Mouse (Mus musculus): ENCODE measurements around the gene Dexi.

Gene Dexi

GRCm38 (mm10) chr16:10542698-10543365, at the start of gene Dexi:
TSS of gene Dexi (minus strand) at chr16:10543054.
- CTCF ChIA-PET, result no interaction called here

- CTCF ChIA-PET, result no interaction called here
Observed at GRCm38 (mm10) chr16:10586546-10586945, 43.7 kb upstream of the Dexi start.

- CTCF ChIA-PET, result no interaction called here
Observed at GRCm38 (mm10) chr16:10585165-10585564, 42.3 kb upstream of the Dexi start.

GRCm38 (mm10) chr16:10581234-10581898, 38.5 kb upstream of the Dexi start:
- CTCF ChIA-PET, result no interaction called here

GRCm38 (mm10) chr16:10578376-10578775, 35.5 kb upstream of the Dexi start:
- CTCF ChIA-PET, result no interaction called here

GRCm38 (mm10) chr16:10577548-10577947, 34.7 kb upstream of the Dexi start:
- CTCF ChIA-PET, result no interaction called here

GRCm38 (mm10) chr16:10575915-10576314, 33.1 kb upstream of the Dexi start:
- CTCF ChIA-PET, result no interaction called here

GRCm38 (mm10) chr16:10574936-10575335, 32.1 kb upstream of the Dexi start:
- CTCF ChIA-PET, result no interaction called here

- CTCF ChIA-PET, result no interaction called here
Observed at GRCm38 (mm10) chr16:10571820-10572219, 29.0 kb upstream of the Dexi start.

- CTCF ChIA-PET, result no interaction called here
Observed at GRCm38 (mm10) chr16:10570708-10571107, 27.9 kb upstream of the Dexi start.

- CTCF ChIA-PET, result interaction anchor here (0.5 kb wide), 1 partner anchor 706 kb away, joined by 12 read pairs; no protein-coding TSS in a partner anchor
Observed at GRCm38 (mm10) chr16:10569809-10570395, 27.0 kb upstream of the Dexi start.

GRCm38 (mm10) chr16:10567153-10567552, 24.3 kb upstream of the Dexi start:
- CTCF ChIA-PET, result interaction anchor here (0.8 kb wide), 1 partner anchor 113 kb away, joined by 3 read pairs; no protein-coding TSS in a partner anchor

GRCm38 (mm10) chr16:10565278-10565885, 22.5 kb upstream of the Dexi start:
- CTCF ChIA-PET, result interaction anchor here (0.6 kb wide), 2 partner anchors 43 to 732 kb away, joined by 4 to 5 read pairs; no protein-coding TSS in a partner anchor

- CTCF ChIA-PET, result no interaction called here
Observed at GRCm38 (mm10) chr16:10559991-10560390, 17.1 kb upstream of the Dexi start.

- CTCF ChIA-PET, result no interaction called here
Observed at GRCm38 (mm10) chr16:10553858-10554257, 11.0 kb upstream of the Dexi start.

GRCm38 (mm10) chr16:10551592-10551991, 8.7 kb upstream of the Dexi start:
- CTCF ChIA-PET, result no interaction called here

- CTCF ChIA-PET, result no interaction called here
Observed at GRCm38 (mm10) chr16:10549600-10549999, 6.7 kb upstream of the Dexi start.

GRCm38 (mm10) chr16:10548938-10549337, 6.1 kb upstream of the Dexi start:
- CTCF ChIA-PET, result no interaction called here

- CTCF ChIA-PET, result no interaction called here
Observed at GRCm38 (mm10) chr16:10546865-10547264, 4.0 kb upstream of the Dexi start.

- CTCF ChIA-PET, result no interaction called here
Observed at GRCm38 (mm10) chr16:10544995-10545622, 2.3 kb upstream of the Dexi start, which contains the start of gene Clec16a. TSS of gene Clec16a (plus strand) at chr16:10545339.

GRCm38 (mm10) chr16:10542266-10542665, 588 bp downstream of the Dexi start:
- CTCF ChIA-PET, result no interaction called here

GRCm38 (mm10) chr16:10541598-10541930, 1.3 kb downstream of the Dexi start:
- CTCF ChIA-PET, result no interaction called here
